Mouse (Mus musculus): Measurements from ENCODE around the gene Cpne2.
A peak's percentile ranks its signal among the peaks of the same experiment; 100 is the strongest.

The Cpne2 gene

DNA sequence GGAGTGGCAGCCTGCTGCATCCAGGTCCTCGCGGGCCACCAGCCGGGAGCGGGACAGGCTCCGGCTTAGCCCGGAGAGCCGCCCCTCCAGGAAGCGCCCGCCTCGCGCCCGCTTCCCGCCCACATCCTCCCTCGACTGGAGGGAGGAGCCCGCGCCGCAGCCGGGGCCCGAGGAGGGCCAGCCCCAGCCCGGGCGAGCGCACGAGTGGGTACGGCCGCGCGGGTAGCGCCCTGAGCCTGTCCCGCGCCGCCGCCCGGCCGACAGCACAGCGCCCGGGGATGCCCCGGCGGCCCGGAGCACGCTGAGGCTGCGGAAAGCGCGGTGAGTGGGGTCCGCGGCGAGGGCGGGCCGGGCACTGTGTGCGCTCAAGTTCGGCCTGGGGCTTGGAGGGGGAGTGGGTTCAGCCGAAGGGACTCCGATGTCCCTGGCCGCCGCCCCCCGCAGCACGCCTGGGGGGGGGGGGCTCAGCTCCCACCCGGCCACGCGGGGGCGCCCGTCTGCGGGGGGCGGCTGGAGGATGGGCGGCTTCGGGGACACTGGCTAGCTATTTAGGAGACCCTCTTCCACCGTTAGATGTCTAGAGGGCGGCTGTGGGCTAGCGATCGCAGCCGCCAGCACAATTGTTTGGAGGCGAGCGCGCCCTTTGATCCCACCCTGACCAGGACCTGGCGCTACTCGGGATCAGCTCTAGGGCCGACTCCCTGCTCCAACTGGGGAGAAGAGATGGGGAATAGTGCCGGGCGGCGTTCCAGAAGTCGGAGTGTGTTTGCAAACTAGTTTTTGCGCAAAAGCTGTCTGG, at the start of gene Cpne2:
Cpne2 (plus strand) TSS at position 118 of the 799 bp plus-strand sequence.
- DNase-seq (ENCODE audit: low spot score in 2 of 2): peak in 1 of 2 experiments; percentile 37

DNA sequence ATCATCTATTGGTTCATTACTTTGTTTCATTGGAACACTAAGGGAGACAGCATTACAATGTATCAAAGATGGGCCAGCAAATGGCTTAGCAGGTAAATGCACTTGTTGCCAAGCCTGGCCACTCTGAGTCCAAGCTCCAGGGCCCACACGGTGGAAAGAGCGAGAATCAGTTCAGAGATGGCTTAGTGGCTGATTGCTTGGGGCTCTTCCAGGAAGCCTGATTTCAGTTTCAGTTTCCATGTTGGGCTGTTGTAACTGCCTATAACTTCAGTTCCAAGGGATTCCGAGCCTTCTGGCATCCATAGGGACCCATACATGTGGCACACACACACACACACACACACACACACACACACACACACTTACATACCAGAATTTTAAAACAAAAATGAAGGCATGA, 47.5 kb upstream of the Cpne2 start:
- no peak for DNase-seq (ENCODE audit: low spot score in 2 of 2)

DNA sequence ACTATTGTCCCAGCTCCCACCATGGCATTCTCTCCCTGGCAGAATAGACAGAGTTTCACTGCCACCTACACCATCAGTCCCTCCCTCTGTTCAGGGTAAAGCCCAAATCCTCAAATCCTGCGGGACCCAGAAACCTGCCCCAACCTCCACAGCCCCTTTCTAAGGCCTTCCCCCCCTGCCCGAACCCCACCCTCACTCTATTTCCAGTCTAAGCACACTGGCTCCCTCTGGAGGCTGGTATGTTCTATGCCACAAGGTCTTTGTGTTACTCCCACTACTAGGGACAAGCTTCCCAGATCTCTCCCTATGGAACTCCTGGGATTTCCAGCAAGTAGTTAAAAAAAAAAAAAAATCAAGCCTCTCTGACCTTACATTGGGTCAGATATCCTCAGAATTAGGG, 46.9 kb upstream of the Cpne2 start:
- DNase-seq (ENCODE audit: low spot score in 2 of 2): no peak

DNA sequence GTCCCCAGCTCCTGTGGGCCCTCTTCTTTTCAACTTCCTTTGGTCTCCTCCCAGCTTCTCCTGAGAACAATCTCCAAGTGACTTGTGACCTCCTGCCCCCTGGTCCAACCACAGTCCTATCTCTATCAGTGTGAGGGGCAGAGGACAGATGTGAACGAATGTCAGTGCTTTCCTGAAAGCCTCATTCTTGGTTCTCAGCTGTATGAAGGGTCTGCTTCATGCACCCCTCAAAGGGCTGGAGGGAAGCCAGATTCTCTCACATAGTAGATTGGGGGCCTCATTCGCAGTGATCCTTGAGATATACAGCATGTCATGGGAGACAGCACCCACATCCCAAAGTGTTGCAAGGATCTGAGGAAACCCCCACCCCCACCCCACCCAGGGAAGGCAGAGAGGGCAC, 44.8 kb upstream of the Cpne2 start:
- DNase-seq (ENCODE audit: low spot score in 2 of 2): no peak

DNA sequence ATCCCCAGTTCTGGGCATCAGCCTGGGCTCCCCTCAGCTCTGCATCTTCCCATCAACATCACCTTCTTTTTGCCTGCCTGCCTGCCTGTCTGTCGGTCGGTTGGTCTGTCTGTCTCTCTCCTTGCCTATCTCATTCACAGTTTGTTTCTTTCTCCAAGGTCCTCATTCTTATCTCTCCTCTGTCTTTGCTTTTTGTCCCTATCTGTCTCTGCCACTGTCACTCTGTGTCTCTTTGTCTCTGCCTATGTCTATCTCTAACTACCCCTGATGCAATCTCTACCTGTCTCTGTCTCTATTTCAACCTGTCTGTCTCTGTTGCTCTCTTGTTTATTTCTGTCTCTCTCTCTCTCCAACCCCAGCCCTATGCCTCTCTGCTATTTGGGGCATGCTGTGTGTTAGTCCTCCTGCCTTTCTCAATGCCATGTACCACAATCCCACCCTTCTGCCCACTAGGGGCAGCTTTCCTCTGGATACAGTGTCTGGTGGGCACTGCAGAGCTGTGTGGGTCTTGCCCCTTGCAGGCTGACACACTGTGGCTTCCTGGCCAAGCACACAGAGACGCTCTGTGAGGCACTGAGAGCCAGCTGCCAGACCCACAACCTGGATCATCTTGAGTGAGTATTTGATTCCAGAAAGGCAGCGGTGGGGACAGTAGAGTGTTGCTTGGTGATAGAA, 42.8 kb upstream of the Cpne2 start:
- no peak for DNase-seq (ENCODE audit: low spot score in 2 of 2)

DNA sequence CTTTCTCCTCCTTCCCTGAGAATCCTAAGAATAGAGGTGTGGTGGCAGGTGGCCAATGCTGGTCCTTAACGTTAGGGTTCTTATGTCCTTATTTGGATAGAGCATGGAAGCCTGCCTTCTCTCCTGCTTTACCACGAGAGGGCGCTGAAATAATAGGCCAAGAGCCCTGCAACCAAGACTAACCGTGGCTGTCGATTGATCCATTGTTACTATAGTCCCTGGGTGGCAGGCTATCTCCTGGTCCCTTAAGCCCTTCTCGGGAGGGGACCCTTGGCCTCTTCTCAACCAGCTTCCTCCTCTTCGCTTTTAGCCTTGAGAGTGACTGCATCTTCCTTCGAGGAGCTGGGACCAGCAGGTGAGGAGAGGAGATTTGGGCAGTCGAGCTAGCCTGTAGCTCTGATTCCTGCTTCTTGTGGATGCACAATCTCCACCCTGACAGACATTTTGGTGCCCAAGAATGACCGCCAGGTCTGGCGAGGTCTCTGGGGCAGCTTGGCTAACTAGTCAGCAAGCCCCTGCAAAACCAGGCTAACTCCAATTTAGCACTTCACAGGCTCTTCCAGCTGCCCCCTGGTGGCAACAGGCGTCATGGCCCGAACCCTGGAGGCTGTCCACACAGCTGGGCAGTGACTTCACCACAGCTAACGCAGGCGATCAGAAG, 40.6 kb upstream of the Cpne2 start:
- DNase-seq (ENCODE audit: low spot score in 2 of 2): peak; percentile 53 to 62

DNA sequence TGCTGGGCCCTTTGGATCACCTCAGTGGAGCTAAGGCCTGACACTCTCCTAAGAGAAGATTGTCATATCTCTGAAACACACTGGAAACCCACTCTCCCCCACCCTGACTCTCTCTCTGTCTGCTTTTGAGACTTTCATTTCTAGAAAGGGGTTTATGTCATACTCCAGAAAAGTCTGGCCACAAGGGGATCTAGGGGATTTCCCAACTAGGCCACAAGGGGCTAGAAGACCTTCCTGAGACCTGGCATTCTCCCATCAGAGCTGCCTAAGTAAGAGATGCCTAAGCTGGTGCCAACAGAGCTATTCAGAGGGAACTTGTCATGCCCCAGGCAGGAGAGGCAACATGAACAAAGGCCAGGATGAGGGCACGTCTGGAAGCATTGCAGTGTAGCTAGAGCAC, 39.5 kb upstream of the Cpne2 start:
- no peak for DNase-seq (ENCODE audit: low spot score in 2 of 2)

DNA sequence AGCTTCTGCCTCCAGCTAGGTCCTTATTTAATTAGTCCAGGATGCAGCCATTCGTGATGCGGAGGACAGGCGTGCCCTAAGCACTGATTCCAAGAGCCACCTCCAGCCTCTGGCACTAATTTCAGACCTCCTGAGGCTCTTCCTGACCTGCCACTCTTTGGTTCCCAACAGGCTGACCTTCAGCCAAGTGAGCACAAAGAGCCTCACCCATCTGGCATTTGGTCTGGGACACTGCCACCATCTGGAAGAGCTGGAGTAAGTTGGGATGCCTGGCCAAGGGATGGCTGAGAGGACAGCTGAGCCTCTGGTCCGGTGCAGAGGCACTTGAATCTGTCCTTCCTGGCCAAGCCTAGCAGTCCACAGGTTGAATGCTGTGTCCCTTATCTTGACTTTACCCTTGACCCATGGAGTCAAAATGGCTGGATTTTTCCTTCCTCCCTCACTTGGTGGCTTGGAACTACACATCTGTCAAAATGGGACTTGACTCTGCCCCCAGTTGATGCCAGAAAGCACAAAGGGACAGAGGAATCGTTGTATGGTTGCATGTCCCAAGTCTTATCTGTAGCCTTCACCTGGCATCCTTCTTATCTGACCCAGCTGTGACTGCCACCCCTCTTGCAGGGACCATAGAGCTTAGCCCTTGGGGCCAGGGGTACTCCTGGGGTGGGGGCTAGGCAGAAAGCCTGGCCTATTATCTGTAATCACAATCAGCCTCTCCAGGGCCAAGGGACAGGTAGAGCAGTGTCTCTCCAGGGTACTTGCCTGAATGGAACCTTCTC, 17.2 kb upstream of the Cpne2 start:
- no peak for DNase-seq (ENCODE audit: low spot score in 2 of 2)

DNA sequence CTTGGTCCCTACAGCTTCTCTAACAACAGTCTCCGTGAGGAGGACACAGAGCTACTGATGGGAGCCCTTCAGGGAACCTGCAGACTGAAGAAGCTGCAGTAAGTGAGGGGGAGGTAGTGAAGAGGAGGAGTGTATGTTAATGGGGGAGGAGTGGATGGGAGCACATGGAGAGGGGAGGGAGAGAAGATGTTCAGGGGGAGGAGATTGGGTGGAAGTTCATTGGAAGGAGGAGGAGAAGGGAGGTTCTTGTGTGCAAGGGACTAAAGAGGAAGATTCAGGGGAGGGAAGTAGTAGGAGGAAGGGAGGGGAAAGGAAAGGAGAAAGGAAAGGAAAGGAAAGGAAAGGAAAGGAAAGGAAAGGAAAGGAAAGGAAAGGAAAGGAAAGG, 16.6 kb upstream of the Cpne2 start:
- DNase-seq (ENCODE audit: low spot score in 2 of 2): no peak

DNA sequence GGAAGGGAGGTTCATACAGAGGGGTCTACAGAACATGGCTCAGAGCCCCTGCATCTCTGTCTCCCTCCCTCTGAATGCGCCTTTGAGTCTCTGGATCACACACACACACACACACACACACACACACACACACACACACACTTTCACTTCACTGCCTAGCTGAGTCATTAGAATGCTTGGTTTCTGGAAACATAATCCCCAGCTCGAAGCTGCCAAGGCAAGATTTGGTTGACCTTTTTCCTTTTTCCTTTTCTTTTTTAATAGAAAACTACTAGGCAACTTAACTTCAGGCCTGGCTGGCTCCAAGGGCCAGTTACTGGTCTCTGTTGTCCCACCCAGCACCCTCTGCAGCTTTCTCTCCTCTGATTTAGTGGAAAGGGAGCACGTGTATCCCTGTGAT, 16.0 kb upstream of the Cpne2 start:
- DNase-seq (ENCODE audit: low spot score in 2 of 2): no peak

DNA sequence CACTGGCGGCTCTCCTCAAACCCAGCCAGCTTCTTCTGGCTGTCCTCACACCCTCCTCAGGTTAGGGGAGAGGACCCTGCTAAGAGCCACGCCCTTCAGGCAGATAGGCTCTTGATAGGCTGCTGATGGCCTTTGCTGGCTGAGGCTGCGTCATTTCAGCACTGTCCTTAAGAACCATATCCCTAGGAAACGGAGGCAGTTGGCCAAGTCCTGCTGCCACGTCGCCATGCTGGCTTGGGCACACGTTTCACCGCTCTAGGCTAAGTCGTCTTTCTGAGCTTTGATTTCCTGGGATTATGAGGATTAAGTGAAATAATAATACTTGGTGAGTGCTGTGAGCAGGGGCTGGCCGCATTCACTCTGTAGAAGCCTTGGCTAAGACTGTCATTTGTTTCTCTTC, 14.5 kb upstream of the Cpne2 start:
- no peak for DNase-seq (ENCODE audit: low spot score in 2 of 2)

DNA sequence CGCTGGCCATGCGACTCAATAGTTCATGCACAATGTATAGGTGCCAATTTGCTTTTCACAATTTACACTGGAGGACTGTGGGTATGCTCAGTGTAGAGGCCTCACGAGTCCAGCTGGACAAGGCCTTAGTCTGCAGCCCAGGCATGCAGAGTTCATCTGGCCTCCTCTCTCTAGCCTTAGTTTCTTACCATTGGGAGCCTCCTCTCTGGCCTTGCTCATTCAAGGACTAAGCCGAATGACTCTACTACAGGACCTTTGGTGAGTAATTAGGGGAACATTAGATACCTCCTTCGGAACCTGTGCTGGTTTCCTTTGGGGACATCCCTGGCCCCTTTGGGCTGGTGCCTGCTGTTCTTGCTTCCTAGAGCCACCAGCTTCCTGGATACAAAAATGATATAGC, 13.8 kb upstream of the Cpne2 start:
- DNase-seq (ENCODE audit: low spot score in 2 of 2): no peak

DNA sequence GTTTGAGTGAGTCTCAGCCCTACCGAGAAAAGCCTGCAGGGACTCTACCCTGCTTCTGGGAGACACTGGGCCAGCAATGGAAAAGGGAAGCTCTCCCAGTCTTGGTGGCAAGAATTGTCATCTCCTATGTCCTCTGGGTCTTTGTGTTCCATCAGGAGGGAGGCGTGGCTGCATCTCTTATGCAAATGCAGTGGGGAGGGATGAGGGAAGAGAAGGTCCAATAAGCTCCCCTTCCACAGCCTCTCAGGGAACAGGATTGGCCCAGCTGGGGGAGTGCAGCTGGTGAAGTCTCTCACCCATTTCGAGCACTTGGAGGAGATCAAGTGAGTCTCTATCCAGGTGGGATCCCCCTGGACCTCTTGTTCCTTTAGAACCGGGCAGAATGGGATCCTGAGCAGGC, 11.3 kb upstream of the Cpne2 start:
- no peak for DNase-seq (ENCODE audit: low spot score in 2 of 2)

DNA sequence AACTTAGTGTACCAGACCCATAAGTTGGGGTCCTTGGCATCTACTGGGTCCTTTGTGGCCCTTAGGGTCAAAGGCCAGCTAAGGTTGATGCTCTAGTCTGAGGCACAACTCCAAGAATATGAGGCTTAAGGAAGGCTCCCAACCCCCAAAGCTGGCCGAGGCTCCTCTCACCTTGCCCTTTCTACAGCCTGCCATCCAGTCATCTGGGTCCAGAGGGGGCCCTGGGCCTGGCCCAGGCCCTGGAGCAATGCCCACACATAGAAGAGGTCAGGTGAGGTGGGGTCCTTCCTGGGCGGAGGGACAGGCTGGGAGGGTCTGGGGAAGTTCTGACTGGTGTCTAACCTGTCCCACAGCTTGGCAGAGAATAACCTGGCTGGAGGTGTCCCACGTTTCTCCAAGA, 10.3 kb upstream of the Cpne2 start:
- DNase-seq (ENCODE audit: low spot score in 2 of 2): no peak

DNA sequence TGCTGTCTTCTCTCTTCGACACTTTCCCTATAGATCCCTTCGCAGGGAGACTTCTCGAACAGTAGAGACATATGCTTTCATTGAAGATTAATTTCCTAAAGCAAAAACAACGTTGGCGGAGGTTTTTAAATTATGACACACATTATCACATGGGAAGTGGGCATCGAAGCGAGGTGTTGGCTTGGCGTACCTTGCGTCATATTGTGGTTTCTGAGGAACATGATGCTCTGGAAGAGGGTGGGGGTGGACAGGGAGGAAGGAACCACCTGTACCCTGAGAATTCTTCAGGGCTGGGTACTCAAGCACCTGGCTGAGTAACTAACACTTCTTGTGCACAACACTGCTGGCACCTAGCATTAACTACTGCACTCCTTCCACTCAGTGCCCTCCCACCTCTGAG, 8.2 kb upstream of the Cpne2 start:
- no peak for DNase-seq (ENCODE audit: low spot score in 2 of 2)

DNA sequence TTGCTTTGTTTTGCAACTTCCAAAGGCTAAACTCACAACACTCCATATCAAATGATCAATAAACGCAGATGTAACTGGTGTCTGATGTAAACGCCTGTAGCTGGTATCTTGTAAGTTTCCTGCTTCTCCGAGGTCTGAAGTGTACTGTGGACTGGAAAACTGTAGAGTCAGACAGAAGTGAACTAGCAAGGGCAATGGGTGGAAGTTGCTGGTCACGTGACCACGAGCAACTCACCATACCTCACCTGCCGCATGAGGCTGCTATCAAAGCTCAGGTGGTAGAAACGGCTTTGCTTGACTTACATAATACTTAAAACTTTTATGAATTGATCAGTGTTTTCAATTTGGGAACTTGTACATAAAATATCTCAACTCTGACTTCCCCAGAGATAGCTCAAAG, 5.6 kb upstream of the Cpne2 start:
- no peak for DNase-seq (ENCODE audit: low spot score in 2 of 2)

DNA sequence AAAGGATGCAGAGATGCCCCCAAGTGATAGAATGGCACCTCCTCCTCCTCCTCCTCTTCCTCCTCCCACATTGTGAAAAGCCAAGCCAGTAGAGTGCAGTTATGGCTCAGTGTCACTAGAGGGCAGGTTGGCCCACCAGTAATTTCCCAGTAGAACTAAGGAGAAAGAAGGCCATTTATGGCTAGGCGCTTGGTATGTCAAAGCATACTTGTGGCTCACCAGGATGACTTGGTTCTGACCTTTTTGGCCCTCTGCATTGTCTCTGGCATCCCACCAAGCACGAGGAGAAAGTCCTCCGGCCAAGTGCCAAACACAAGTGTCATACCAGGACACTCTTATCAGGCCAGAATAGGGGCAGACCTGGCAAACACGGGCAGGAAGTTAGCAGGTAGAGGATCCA, 4.5 kb upstream of the Cpne2 start:
- DNase-seq (ENCODE audit: low spot score in 2 of 2): peak in 1 of 2 experiments; percentile 44

DNA sequence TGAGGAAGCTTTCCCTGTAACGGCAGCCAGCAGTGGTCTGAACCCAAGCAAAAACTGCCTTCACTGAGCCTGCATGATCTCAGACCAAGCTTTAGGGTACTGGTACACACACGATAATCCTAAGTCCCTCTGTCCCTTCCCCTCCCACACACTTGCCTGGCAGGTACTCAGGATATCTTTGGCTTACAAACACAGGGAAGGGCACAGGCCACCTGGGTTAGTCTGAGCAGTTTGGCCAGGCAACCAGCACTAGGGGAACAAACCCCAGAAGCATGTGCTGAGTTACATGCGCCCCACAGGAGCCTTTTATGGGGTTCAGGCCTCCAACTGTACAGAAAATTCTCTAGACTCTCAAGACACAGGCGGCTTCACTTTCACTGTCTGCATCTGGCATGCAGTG, 2.9 kb upstream of the Cpne2 start:
- no peak for DNase-seq (ENCODE audit: low spot score in 2 of 2)

DNA sequence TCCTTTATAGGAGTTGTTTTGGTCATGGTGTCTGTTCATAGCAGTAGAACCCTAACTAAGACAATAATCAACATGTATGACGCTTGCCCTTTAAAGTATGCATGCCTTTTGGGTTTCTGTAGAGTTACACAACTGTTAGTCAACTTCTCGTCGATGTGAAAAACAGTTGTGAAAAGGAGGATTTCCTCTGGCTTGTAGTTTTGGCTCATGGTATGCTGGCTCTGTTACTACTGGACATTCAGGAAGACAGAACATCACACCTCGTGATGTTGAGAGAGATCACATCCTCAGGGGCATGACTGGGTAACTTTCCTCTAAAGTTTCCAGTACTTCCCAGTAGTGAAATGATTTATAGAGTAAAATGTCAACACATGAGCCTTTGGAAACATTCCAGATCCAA, 2.1 kb upstream of the Cpne2 start:
- DNase-seq (ENCODE audit: low spot score in 2 of 2): no peak

DNA sequence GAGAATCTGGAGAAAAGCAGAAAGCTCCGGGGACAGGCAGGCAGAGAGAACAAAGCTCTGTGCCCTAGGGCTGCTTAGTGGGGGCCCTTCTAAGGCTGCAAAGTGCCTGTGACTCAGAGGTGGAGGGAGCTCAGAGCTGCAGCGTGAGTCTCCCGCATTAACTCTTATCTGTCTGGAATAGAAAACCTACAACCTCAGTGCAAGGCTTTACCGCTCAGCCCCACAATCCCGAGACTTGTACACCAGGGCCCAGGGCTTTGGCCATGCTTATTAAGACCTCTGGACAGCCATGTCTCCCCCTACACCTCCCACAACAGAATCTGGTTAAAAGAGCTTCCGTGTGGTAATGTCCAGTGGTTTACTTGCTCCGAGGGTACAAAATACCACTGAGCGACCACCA, 790 bp upstream of the Cpne2 start:
- DNase-seq (ENCODE audit: low spot score in 2 of 2): no peak

DNA sequence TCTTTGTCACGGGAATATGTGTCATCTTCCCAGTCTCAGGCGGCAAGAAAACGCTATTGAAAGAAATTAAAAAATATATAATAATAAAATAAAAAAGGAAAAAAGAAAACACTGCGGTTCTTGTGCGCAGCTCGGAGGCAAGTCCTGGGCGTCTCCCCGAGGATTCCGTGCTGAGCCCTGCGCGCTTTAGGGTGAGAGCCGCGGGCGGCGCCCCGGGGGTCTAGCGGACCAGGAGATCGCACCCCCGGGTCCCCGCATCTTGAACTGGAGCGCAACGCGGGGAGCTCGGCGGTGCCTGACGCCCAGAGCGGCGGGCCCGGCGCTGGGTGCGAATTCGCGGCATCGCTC, 291 bp upstream of the Cpne2 start:
- no peak for DNase-seq (ENCODE audit: low spot score in 2 of 2)

DNA sequence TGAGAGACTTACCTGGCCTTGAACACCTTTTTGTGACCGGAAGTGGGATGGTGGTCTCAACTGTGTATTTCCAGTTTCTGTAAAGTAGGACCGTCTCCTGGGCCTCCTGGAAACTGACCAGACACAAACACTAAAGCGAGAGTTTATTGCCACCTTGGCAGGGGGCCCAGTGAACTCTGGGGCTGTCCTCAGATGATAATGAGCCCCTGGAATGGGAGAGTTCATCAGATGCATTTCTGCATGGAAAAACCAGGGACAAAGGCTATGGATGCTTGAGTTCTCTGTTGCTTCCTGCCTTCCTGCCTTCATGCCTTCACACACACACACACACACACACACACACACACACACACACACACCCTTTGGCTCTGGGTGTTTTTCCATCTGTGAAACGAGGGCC, 1.8 kb downstream of the Cpne2 start:
- no peak for DNase-seq (ENCODE audit: low spot score in 2 of 2)
